Mouse (Mus musculus) lung, postnatal 0 days (tissue): ENCODE data around the gene Thop1.
"Not testable (repeated sequence)": the region's sequence is repeated elsewhere in the genome, so short reads cannot be mapped to it uniquely, and the experiment has no call there.

ENCODE experiments used
- CTCF ChIP-seq: IDR thresholded peaks from 2 replicates; pipeline ENCODE4 v1.5.1; 2016; ENCODE audit warnings: antibody characterized with exemption, mild to moderate bottlenecking
- EP300 ChIP-seq: IDR thresholded peaks from 2 replicates; pipeline ENCODE4 v1.6.1; 2016; ENCODE audit warnings: antibody characterized with exemption, mild to moderate bottlenecking, control low read depth

- not testable (repeated sequence) for TF ChIP-seq CTCF, EP300
Observed at GRCm38 (mm10) chr10:81064519-81064918, 5.3 kb upstream of the Thop1 start.
